Mouse (Mus musculus) right cerebral cortex, adult 18-20 months (tissue): ENCODE measurements at regions not wholly inside any gene's neighbourhood (a gene's known extent, or its start where the extent isn't known, plus 50 kb on each side); places are given as distances from the start of the nearest gene placed in this dataset.
A peak's percentile ranks its signal among the peaks of the same experiment; 100 is the strongest.
"Not testable (repeated sequence)": the region's sequence is repeated elsewhere in the genome, so short reads cannot be mapped to it uniquely, and the experiment has no call there.

ENCODE experiments used
- DNase-seq: peaks from one replicate; pipeline ENCODE4 v3.0.0; 2022; ENCODE audit warnings: mixed read lengths

- DNase-seq: no peak
Measured at GRCm38 (mm10) chr6:6387571-6387970, 170.6 kb upstream of the Slc25a13 start.

GRCm38 (mm10) chr6:6384971-6385370 is 168.0 kb upstream of the Slc25a13 start:
- no peak for DNase-seq

GRCm38 (mm10) chr6:6384441-6384840 is 167.5 kb upstream of the Slc25a13 start:
- no peak for DNase-seq

GRCm38 (mm10) chr6:6372421-6372820 is 155.4 kb upstream of the Slc25a13 start:
- no peak for DNase-seq

GRCm38 (mm10) chr6:6371444-6372093 is 154.6 kb upstream of the Slc25a13 start:
- no peak for DNase-seq

GRCm38 (mm10) chr6:6364037-6364436 is 147.1 kb upstream of the Slc25a13 start:
- DNase-seq: no peak

- no peak for DNase-seq
Measured at GRCm38 (mm10) chr6:6362678-6363354, 145.8 kb upstream of the Slc25a13 start.

- DNase-seq: not testable (repeated sequence)
Measured at GRCm38 (mm10) chr6:6361181-6361580, 144.2 kb upstream of the Slc25a13 start.

- DNase-seq: no peak
Measured at GRCm38 (mm10) chr6:6357477-6357876, 140.5 kb upstream of the Slc25a13 start.

- DNase-seq: no peak
Measured at GRCm38 (mm10) chr6:6356967-6357366, 140.0 kb upstream of the Slc25a13 start.

- no peak for DNase-seq
Measured at GRCm38 (mm10) chr6:6335251-6335650, 118.3 kb upstream of the Slc25a13 start.

GRCm38 (mm10) chr6:6330271-6330670 is 113.3 kb upstream of the Slc25a13 start:
- no peak for DNase-seq

GRCm38 (mm10) chr6:6325516-6325915 is 108.5 kb upstream of the Slc25a13 start:
- no peak for DNase-seq

- DNase-seq: no peak
Measured at GRCm38 (mm10) chr6:6316725-6317124, 99.8 kb upstream of the Slc25a13 start.

GRCm38 (mm10) chr6:6313171-6313570 is 96.2 kb upstream of the Slc25a13 start:
- DNase-seq: peak; percentile 20

- DNase-seq: no peak
Measured at GRCm38 (mm10) chr6:6310213-6310612, 93.2 kb upstream of the Slc25a13 start.

- DNase-seq: no peak
Measured at GRCm38 (mm10) chr6:6307618-6308017, 90.6 kb upstream of the Slc25a13 start.

GRCm38 (mm10) chr6:6303767-6304166 is 86.8 kb upstream of the Slc25a13 start:
- no peak for DNase-seq

GRCm38 (mm10) chr6:6301001-6301510 is 84.1 kb upstream of the Slc25a13 start:
- no peak for DNase-seq

GRCm38 (mm10) chr6:6298867-6299852 is 82.2 kb upstream of the Slc25a13 start:
- no peak for DNase-seq

GRCm38 (mm10) chr6:6295551-6295950 is 78.6 kb upstream of the Slc25a13 start:
- DNase-seq: not testable (repeated sequence)

GRCm38 (mm10) chr6:6291781-6292180 is 74.8 kb upstream of the Slc25a13 start:
- DNase-seq: no peak

- DNase-seq: no peak
Measured at GRCm38 (mm10) chr6:6290427-6290826, 73.5 kb upstream of the Slc25a13 start.
